Mouse (Mus musculus) heart, adult 2 months (tissue): Measurements from ENCODE around the gene 1700030K09Rik.
A peak's percentile ranks its signal among the peaks of the same experiment; 100 is the strongest.

Source experiments
- CTCF ChIP-seq: fragments of 200-600 bp; IDR thresholded peaks from 2 replicates; pipeline ENCODE4 v1.8.1; 2022; ENCODE audit warnings: antibody characterized with exemption, mild to moderate bottlenecking, moderate library complexity
- EP300 ChIP-seq: fragments of 200-500 bp; IDR thresholded peaks from 2 replicates; pipeline ENCODE4 v1.6.1; 2011; ENCODE audit warnings: low read depth, low read length, control low read depth; ENCODE audit not compliant: insufficient read depth
- POLR2A ChIP-seq: fragments of 200-500 bp; IDR thresholded peaks from 2 replicates; pipeline ENCODE4 v1.6.1; 2011; ENCODE audit warnings: mild to moderate bottlenecking, low read depth, low read length, control low read depth; ENCODE audit not compliant: insufficient read depth

DNA sequence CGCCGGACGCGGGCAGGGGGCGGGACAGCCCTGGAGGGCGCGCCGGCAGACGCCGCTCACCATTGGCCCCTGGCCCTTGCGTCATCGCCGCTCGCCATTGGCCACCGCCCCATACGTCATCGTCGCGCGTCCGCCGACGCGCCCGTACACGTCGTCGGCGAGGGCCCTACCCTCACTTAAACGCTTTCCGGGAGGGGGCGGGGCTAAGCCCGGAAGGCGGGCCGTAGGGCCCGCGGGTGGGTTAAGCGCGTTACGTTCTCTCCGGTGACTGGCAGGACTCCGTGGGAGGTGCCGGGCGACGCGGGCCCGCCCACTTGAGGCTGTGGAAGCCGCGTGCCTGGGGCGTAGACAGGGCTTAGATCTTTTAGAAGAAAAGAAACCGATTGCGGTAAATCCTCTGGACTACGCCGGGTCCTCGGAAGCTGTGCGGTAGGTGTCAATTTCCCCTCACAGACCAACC lies 49.0 kb downstream of the 1700030K09Rik start:
- peak; percentile 37 for TF ChIP-seq POLR2A
- no peak for TF ChIP-seq CTCF
- peak; percentile 78 for TF ChIP-seq EP300
